Mouse (Mus musculus) kidney, postnatal 14 days (tissue): ENCODE measurements around the gene Fam107a.
A peak's percentile ranks its signal among the peaks of the same experiment; 100 is the strongest.
"Not testable (repeated sequence)": the region's sequence is repeated elsewhere in the genome, so short reads cannot be mapped to it uniquely, and the experiment has no call there.

Experiments used
- DNase-seq: peaks from one replicate; pipeline ENCODE4 v3.0.0; 2022; ENCODE audit warnings: mixed read lengths

Fam107a gene

DNA sequence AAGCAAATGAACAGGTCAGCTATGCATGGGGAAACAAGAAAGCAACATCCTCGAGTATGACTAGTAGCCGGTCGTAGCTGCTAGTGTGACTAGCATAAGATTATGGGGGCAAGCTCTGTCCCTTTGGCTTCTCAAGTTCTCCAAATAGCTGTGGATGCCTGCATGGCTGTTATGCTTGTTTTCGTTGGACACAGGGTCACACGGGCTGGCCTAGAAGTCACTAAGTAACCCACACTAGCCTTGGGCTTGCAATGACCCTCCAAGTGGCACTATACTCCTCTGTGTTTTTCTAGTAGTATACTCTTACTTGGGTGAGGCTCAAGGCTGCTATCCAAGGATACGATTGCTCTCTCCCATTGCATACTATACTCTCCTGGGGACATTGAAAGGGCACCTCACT is 2.7 kb downstream of the Fam107a start:
- DNase-seq = no peak

- DNase-seq = peak; percentile 33
These were observed 3.3 kb downstream of the Fam107a start for GRCm38 (mm10) chr14:8314536-8314935.

- no peak for DNase-seq
These were observed 3.9 kb downstream of the Fam107a start for GRCm38 (mm10) chr14:8313877-8314276.

DNA sequence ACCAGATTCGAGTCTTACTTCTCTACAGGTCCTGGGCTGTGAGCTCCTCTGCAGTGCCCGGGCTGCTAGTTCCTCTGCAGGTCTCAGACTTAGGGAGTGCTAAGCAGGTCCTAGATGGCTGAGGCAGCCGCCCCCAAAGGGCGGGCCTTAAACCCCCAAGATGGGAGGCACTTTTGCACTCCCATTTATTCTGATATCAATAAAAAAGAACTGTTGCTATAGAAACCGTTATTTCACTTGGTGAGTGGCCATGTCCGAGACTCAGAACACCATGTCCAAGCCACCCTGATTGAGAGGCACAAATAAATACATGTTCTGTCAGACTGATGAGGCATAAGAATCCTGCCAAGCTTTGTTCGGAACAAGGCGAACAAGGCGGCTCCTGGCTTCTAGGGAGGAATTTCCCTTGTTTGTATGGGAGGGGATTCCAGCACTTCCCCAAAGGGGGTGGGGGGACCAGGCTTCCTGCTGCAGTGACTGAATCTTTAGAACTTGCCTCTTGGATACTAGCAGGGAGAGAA is 8.1 kb downstream of the Fam107a start:
- peak; percentile 38 for DNase-seq

DNA sequence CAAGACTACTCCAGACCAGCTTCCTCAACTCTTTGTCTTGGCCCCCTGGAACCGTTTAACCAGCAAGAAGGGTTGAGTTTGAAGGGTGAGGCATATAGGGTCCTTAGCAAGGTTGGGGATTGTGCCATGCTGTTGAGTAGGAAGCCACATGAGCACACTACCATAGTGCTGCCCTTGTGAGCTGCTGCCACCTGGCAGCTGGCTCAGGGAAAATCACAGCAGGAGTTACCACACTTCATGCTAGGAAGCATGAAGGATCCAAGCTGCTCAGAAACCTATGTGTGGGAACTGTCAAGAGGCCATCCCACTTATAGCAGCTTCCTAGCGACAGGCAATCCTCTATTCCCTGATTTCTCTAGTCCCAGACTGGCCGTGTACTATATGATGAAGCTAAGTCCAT is 9.2 kb downstream of the Fam107a start:
- no peak for DNase-seq

DNA sequence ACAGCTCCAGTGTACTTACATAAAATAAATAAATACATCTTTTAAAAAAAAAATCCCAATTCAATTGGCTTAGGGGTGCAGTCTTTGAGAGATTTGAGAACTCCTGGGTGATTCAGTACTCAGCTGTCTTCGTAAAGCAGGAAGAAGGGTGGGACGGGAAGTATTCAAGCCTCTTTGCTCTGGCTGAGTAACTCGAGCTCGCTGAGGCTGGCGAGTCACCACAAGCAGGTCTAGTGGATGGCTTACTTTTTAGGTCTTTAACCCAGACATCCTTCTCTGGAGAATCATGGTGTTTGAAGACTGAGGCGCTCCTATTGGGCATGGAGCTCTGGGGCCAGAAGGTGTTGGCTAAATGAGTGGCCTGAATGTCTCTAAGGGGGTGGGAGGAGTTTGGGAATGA is 10.9 kb downstream of the Fam107a start:
- no peak for DNase-seq

GRCm38 (mm10) chr14:8305014-8305413 is 12.8 kb downstream of the Fam107a start:
- no peak for DNase-seq

- DNase-seq = no peak
These were observed 13.7 kb downstream of the Fam107a start for GRCm38 (mm10) chr14:8304082-8304481.

DNA sequence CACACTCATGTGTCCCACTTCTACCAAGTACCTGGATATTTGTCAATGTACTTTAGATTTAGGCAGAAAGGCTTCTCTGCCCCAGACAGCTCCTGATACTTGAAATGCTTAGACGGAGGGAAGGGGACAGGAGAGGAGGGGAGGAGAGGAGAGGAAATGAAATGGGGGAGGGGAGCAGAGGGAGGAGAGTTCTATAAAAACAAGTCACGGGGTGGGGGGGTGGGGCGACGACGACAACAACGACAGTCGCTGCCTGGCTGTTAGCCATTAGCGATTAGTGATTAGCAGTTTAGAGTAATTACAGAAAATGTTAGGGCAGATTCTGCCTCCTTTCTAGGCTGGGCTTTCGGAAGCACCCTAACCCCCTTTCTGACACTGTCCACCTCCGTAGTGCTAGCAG is 15.1 kb downstream of the Fam107a start:
- DNase-seq = no peak

- DNase-seq = peak; percentile 73
These were observed 17.5 kb downstream of the Fam107a start for GRCm38 (mm10) chr14:8300281-8300680.

GRCm38 (mm10) chr14:8297889-8298293 is 19.9 kb downstream of the Fam107a start:
- DNase-seq = peak; percentile 45

- no peak for DNase-seq
These were observed 23.6 kb downstream of the Fam107a start for GRCm38 (mm10) chr14:8294257-8294656.

DNA sequence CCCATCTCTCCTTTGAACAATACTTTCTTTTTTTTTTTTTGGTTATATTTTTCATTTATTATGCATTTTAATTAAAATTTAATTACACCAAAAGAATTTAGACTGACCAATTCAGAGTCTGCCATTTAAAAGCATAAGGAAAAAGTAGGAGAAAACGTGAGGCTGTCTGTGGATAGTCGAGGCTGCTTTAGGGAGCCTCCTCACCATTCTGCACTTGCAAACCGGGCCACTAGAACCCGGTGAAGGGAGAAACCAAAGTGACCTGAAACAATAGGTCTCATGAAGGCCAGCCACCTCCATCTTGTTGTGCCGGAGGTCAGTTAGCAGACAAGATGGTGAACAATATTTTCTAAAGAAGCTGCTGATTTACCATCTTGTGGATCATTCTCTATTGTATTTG is 31.2 kb downstream of the Fam107a start:
- peak; percentile 50 for DNase-seq

DNA sequence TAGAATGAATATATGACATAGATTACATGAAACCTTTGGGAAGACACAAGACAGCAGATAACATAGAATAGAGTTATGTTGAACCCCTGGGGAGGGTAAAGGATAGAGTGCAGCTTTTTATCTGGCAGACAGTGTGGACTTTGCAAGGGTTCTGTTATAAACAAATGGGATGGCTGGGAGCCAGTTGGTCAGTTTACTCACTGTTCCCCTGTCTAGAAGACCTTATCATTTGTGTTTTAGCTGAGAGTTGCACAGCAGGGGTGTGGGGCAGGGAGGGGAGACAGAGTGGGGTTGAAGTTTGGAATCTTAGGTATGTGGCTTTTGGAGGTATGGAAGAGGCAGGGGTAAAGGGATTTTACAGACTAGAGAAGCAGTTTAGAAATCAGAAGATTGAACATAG is 34.0 kb downstream of the Fam107a start:
- no peak for DNase-seq

GRCm38 (mm10) chr14:8271281-8271680 is 46.5 kb downstream of the Fam107a start:
- not testable (repeated sequence) for DNase-seq

DNA sequence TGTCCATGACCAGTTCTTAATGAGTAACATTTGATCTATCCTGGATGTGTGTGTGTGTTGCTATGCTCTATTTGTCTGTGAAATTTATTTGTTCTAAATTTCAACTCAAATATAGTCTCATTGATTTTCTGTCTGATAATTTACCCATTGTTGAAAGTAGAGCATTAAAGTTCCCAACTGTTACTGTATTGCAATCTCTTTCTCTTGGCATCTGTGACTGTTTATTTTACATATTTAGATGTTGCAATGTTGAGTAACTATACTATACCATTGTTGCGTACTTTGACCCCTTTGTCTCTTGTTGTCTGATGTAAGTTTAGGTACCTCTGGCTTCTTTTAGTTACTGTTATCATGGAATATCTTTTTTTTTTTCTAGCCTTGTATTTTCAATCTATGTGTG is 53.4 kb downstream of the Fam107a start:
- no peak for DNase-seq

DNA sequence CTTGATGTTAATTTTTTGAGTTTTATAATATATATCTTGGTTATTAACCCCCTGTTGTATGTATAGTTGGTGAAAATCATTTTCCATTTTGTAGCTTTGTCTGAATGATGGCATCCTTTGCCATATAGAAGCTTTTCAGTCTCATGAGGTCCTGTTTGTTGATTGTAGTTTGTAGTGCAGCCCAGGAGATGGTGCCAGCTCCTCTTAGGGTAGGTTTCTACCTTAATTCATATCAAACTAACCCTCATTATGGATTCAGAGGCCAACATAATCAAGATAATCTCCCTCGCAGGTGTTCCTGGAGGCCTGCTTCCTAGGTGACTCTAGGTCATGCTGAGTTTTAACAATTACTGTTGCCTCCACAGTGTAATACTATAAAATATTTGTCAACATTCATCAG is 55.6 kb downstream of the Fam107a start:
- DNase-seq = peak; percentile 38

DNA sequence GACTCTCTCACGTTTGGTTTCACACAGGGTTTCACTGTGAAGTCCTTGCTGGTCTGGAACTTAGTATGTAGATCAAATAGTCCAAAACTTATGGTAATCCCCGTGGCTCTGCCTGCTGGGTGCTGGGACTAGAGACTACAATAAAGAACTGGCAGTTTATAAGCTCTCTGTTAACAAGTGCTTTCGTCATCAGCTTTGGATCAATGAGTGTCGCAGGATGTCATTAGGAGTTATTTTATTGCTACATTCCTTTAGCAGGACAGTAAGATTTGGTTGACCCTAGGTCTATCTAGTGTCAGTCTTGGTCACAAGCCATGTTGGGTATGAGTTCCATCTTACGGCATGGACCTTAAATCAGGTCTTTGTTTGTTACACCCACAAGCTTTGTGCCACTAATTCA is 57.6 kb downstream of the Fam107a start:
- DNase-seq = no peak

- DNase-seq = peak; percentile 70
These were observed 58.7 kb downstream of the Fam107a start, which contains the start of gene Acox2 for GRCm38 (mm10) chr14:8259166-8259565. Acox2 (minus strand) TSS chr14:8259353.

DNA sequence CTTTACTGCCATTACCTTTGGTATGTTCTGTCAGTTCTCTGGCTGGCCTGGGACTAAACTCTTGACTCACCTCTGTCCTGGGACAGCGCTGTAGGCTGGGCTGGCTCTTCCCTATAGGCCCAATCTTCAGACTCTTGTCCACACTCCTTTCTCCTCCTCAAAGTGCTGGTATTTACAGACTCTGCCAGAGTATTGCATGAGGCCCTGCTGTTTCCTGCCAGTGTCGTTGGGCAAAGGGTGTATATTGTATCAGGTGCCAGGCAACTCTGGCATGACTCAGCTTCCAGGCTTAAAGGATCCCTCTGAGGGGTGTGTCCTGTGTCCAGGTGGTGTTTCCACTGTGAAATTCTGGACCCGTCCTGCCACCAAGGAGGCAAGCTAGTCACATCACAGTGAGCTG is 59.1 kb downstream of the Fam107a start:
- DNase-seq = peak; percentile 39

DNA sequence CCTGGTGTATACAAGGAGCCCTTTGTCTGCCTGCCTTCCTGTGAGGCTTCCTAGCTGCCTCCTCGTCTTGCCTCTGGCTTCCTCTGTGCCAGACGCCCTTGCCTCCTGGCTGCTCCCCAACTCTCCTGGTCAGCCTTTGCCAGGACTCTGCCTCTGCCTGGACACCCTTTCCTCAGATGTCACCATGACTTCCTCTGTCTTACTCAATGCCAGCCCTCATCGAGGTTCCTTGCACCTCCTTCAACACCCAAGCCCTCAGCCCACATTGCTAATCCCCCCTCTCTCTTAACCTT is 59.5 kb downstream of the Fam107a start:
- peak; percentile 39 for DNase-seq

- peak; percentile 31 for DNase-seq
These were observed 60.1 kb downstream of the Fam107a start for GRCm38 (mm10) chr14:8257521-8258334.

DNA sequence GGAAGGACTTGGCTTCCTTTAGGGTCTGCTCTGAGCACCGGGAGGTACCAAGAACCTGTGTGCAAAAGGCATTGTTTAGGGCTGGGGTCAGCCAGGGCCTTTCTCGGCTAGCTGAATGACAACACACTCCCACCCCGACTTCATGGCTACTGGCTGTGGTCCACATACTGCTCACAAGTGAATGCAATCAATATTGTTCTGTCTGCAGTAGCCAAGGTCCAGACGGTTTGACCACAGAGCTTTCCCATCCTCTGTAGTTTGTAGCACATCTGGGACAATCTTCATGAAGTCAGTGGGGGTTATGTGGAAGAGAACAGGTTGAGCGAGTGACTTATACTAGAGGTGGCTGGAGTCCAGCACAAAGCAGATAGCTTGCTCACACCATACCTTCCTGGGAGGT is 60.9 kb downstream of the Fam107a start:
- DNase-seq = no peak

DNA sequence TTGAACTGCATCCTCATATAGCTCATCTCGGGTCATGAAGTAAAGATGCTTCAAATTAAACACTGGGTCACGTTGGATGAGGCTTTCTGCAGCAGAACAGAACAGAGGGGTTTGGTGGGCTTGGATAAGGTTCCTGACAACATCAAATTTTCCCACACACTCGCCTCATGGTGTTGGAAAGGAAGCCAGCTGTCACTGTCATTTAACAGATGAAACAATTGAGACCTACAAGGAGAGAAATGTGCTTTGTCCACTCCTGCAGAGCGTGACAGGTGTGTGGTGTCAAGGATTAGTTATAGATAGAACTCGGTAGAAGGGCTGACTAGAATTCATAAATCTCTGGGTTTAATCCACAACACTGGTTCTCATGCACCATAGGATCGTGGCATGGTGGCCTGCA is 61.8 kb downstream of the Fam107a start:
- no peak for DNase-seq
